Mouse (Mus musculus) cerebellum, adult 2 months (tissue): ENCODE results near the gene Prf1.

Source experiments
- CTCF ChIP-seq: fragments of 200-500 bp; IDR thresholded peaks from 2 replicates; pipeline ENCODE4 v1.5.1; 2011; ENCODE audit warnings: low read depth, mild to moderate bottlenecking, control low read depth, low read length, moderate library complexity, borderline replicate concordance; ENCODE audit not compliant: insufficient read depth
- POLR2A ChIP-seq: fragments of 200-500 bp; IDR thresholded peaks from 2 replicates; pipeline ENCODE4 v1.6.1; 2011; ENCODE audit warnings: low read length, control low read depth, borderline replicate concordance; ENCODE audit not compliant: insufficient read depth

DNA sequence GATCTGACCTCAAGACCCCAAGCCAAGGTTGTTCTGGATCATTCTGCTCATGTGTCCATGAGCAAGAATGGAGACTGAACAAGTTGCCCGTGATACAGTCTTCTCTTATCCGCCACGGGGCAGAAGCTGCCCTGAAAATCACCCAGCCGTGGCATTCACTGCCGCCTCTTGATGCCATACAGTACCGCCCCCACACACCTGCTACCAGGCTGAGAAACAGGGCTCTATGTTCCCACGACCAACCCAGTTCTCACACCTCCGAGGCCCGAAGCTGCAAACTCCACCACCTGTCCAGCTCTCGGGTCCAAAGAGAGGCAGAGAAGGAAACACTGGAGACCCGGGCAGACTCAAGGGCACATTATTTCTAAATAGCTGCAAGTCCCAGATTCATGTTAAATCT lies 40.0 kb downstream of the Prf1 start:
- TF ChIP-seq POLR2A (no peak), CTCF (no peak)
